Mouse (Mus musculus) liver, postnatal 0 days (tissue): ENCODE data around the gene Tnpo1. TPM values are rescaled to one million over a fixed set of nuclear protein-coding genes. Genes with fewer than 3 reads are reported as not detected.

Experiments
- ATAC-seq: fragments of 200-750 bp; cut with Nextera tagmentation; 2 replicates; pipeline ENCODE4 v1.8.0; 2017; ENCODE audit warnings: mild to moderate bottlenecking, moderate library complexity
- DNase-seq: peaks from one replicate; pipeline ENCODE4 v3.0.0-alpha.2; 2016
- H3K27ac ChIP-seq: fragments of 300-500 bp; sonication (generic); 2 replicates; pipeline ENCODE4 v1.5.1; 2014; ENCODE audit warnings: antibody characterized with exemption, moderate library complexity, mild to moderate bottlenecking, low read depth
- H3K27me3 ChIP-seq: fragments of 300-500 bp; sonication (generic); 2 replicates; pipeline ENCODE4 v1.6.1; 2014; ENCODE audit warnings: low read length, control low read depth, mixed read lengths; ENCODE audit not compliant: insufficient read depth
- H3K36me3 ChIP-seq: fragments of 300-500 bp; sonication (generic); replicated peaks from 2 replicates; pipeline ENCODE4 v1.6.1; 2014; ENCODE audit warnings: mild to moderate bottlenecking, control low read depth, low read length, moderate library complexity, mixed read lengths; ENCODE audit not compliant: insufficient read depth
- H3K4me1 ChIP-seq: fragments of 300-500 bp; sonication (generic); 2 replicates; pipeline ENCODE4 v1.6.1; 2014; ENCODE audit warnings: antibody characterized with exemption, mild to moderate bottlenecking, control low read depth; ENCODE audit not compliant: insufficient read depth
- H3K4me2 ChIP-seq: fragments of 300-500 bp; sonication (generic); 2 replicates; pipeline ENCODE4 v1.6.1; 2014; ENCODE audit warnings: low read depth, mild to moderate bottlenecking, low read length, moderate library complexity, mixed read lengths
- H3K4me3 ChIP-seq: fragments of 300-500 bp; sonication (generic); 2 replicates; pipeline ENCODE4 v1.5.1; 2014; ENCODE audit warnings: low read depth, low read length
- H3K9ac ChIP-seq: fragments of 300-500 bp; sonication (generic); replicated peaks from 2 replicates; pipeline ENCODE4 v1.6.1; 2014; ENCODE audit warnings: mild to moderate bottlenecking, moderate library complexity
- H3K9me3 ChIP-seq: fragments of 300-500 bp; sonication (generic); 2 replicates; pipeline ENCODE4 v1.6.1; 2016; ENCODE audit warnings: mild to moderate bottlenecking, control low read depth, low read length, mixed read lengths
- CTCF ChIP-seq: sonication (generic); IDR thresholded peaks from 2 replicates; pipeline ENCODE4 v1.5.1; 2016; ENCODE audit warnings: antibody characterized with exemption, low read depth
- EP300 ChIP-seq: IDR thresholded peaks from 2 replicates; pipeline ENCODE4 v1.6.1; 2016; ENCODE audit warnings: antibody characterized with exemption, low read depth, mild to moderate bottlenecking
- WGBS: fragments of 180-500 bp; shearing (Covaris S2); extraction: QIAGEN DNeasy Blood & Tissue Kit; methylation state at CpG from one replicate; pipeline ENCODE4 v1.1.7; 2014; ENCODE audit not compliant: insufficient replicate concordance; 5-methylcytosine and 5-hydroxymethylcytosine counted together
- polyA plus RNA-seq: library from polyadenylated mRNA; unstranded; fragments of >200 nt; fragmentation: Nextera tagmentation; extraction: Ambion mirVana; gene quantifications from 2 replicates; pipeline ENCODE4 v1.2.1, GENCODE M21; 2015

Gene Tnpo1
- polyA plus RNA-seq, 1 experiment from 2014 or later: 14.0 TPM

DNA sequence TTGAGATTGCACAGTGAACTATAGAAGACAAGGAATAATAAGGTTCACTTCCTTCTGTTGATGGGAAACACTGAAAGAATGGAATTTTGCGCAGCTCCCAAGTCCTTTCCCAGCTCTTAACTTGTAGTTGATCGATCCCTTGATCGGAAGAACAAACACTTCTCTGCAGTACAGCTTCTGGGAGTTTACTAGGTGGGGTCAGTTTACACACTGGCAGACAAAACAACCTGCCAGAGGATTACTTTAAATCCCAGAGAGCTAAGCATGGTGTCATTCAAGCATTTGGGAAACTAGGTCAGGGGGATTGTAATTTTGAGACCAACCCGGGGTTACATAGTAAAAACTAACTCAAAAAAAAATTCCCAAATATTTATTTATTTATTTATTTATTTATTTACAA is 22.0 kb upstream of the Tnpo1 start:
- Histone ChIP-seq H3K4me2 (no peak overlapping the region), H3K36me3 (no peaks in the 10 kb centered on the region), H3K4me3 (no peak overlapping the region), H3K9me3 (no peaks in the 10 kb centered on the region), H3K27me3 (no peaks in the 10 kb centered on the region), H3K27ac (0 out of 2 replicates have a peak overlapping the region, but pooled peaks have one; percentile 3), H3K4me1 (peaks cover 20% of the 10 kb centered on the region), H3K9ac (no peak overlapping the region)
- 72% methylated on average over 4 of the region's 4 CpGs for WGBS
- TF ChIP-seq CTCF: no peak
- no peak for TF ChIP-seq EP300
- no peak for DNase-seq
- no peak for ATAC-seq

DNA sequence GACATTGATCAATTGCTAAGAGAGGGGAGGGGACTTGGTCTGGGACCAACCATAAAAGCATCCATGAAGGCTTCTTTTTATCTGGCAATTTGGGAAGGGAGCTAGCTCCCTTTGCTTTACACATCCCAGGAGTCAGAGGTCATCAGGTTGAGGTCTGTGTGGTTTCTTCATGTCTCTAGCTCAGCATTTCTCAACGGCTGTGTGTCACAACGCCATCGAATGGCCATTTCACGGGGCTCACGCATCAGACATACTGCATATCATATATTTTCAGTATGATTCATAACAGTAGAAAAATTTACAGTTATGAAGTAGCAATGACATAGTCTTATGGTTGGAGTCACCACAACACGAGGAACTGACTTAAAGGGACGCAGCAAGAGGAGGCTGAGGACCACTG is 20.2 kb upstream of the Tnpo1 start:
- 57% methylated on average over 7 of the region's 7 CpGs for WGBS
- Histone ChIP-seq H3K4me1 (peaks cover 26% of the 10 kb centered on the region), H3K4me2 (no peak overlapping the region), H3K27me3 (no peaks in the 10 kb centered on the region), H3K9me3 (no peaks in the 10 kb centered on the region), H3K36me3 (no peaks in the 10 kb centered on the region), H3K4me3 (no peak overlapping the region), H3K27ac (peak overlapping the region; percentile 80), H3K9ac (no peak overlapping the region)
- TF ChIP-seq EP300: no peak
- TF ChIP-seq CTCF: no peak
- ATAC-seq: peak; percentile 43
- peak; percentile 44 for DNase-seq

DNA sequence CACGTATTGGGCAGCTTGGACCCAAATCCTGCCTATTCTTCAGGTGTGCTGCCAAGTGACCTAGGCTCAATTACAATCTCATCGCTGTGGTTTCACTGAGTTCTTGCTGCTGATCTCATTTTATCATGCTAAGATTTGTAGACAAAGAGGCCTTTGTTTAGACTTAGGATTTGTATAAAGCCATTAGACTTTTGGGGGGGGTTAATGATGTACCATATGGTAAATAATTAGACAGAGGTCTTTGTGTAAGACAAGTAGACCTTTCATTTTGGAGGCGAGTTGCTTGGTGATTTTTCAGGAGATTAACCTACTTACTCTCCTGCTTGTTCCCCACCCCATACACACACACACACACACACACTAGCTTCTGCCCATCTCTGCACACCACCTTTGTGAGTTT is 19.7 kb upstream of the Tnpo1 start:
- Histone ChIP-seq H3K4me1 (peaks cover 26% of the 10 kb centered on the region), H3K36me3 (no peaks in the 10 kb centered on the region), H3K9ac (no peak overlapping the region), H3K27me3 (no peaks in the 10 kb centered on the region), H3K4me2 (no peak overlapping the region), H3K9me3 (no peaks in the 10 kb centered on the region), H3K4me3 (no peak overlapping the region), H3K27ac (peak overlapping the region; percentile 80)
- 64% methylated on average over 3 of the region's 3 CpGs for WGBS
- DNase-seq: no peak
- TF ChIP-seq CTCF: no peak
- no peak for TF ChIP-seq EP300
- peak; percentile 10; the same call in 1 of the 2 replicates for ATAC-seq

DNA sequence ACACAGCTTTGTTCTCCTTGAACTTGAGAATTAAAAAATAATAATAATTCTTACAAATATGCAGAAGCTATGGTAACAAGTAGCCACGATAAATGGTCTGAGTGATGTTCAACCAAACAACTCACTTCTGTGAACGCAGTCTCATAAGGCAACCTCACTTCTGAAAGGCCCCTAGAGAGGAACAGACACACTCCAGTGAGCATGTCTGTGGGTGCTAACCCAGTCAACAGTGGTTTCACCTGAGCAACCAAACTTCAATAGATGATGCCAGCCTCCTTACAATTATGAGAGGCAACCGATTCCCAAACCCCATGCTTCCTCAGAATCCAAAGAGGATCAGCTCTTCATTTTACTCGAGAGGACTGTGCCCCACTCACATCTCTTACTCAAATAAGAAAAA is 19.2 kb upstream of the Tnpo1 start:
- Histone ChIP-seq H3K27ac (peak overlapping the region; percentile 80), H3K36me3 (no peaks in the 10 kb centered on the region), H3K9me3 (no peaks in the 10 kb centered on the region), H3K27me3 (no peaks in the 10 kb centered on the region), H3K9ac (0 out of 2 replicates have a peak overlapping the region, but pooled peaks have one; percentile 43), H3K4me3 (no peak overlapping the region), H3K4me2 (peak overlapping the region; percentile 57), H3K4me1 (peaks cover 26% of the 10 kb centered on the region)
- no peak for TF ChIP-seq EP300
- TF ChIP-seq CTCF: no peak
- DNase-seq (no peak), ATAC-seq (no peak)
- WGBS: 87% methylated on average over 4 of the region's 4 CpGs

DNA sequence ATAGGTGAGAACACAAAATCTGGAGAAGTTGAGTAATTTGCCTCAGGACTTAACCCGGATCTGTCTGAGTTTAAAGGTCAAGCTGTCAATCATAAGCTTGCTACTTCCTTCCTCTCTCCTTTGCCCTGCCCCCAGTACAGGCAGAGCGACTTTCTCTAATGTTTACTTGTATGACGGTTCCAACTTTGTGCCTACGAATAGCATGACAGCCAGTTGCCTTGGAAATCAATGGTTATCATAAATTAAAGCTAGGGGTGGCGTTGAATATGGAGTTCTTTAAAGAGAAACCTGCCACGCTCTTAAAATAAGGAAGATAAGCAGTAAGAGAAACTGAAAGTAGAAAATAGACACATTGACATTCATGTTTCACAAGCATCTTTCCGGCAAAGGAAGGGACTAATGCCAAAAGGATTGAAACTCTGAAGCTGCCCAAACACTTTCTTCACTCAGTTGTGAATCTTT is 18.5 kb upstream of the Tnpo1 start:
- DNase-seq (peak; percentile 43), ATAC-seq (peak; percentile 79)
- Histone ChIP-seq H3K4me1 (peaks cover 26% of the 10 kb centered on the region), H3K9ac (peak overlapping the region; percentile 43), H3K27me3 (no peaks in the 10 kb centered on the region), H3K4me2 (peak overlapping the region; percentile 57), H3K27ac (peak overlapping the region; percentile 80), H3K4me3 (peak overlapping the region; percentile 47), H3K36me3 (no peaks in the 10 kb centered on the region), H3K9me3 (no peaks in the 10 kb centered on the region)
- WGBS: 5% methylated on average over 7 of the region's 7 CpGs
- TF ChIP-seq CTCF (no peak), EP300 (peak; percentile 52)

DNA sequence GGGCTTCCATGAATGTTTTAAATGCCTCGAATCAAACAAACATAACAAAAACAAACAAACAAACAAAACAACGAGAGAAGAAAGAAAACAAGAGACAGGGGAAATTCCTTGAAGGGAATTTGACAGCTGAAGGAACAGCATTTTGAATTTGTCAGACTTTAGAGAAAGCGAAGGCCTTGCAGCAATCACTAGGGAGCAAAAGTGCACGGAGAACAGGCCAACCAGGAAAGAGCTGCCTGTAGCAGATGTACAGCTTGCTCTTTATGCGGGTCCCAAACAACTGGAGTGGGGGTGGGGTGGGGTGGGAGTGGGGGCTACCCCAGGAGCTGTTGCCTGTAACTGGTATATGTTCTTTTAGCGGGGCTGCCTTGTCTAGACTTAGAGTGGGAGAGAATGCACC is 16.2 kb upstream of the Tnpo1 start:
- no peak for TF ChIP-seq EP300
- no peak for TF ChIP-seq CTCF
- DNase-seq: no peak
- 0 out of 2 replicates have a peak overlapping the region, but pooled peaks have one; percentile 19 for H3K9ac ChIP-seq
- H3K27ac ChIP-seq: 0 out of 2 replicates have a peak overlapping the region, but pooled peaks have one; percentile 44
- H3K9me3 ChIP-seq: no peaks in the 10 kb centered on the region
- no peak for ATAC-seq
- peaks cover 23% of the 10 kb centered on the region for H3K4me1 ChIP-seq
- H3K36me3 ChIP-seq: no peaks in the 10 kb centered on the region
- WGBS: 43% methylated on average over 6 of the region's 6 CpGs
- H3K27me3 ChIP-seq: no peaks in the 10 kb centered on the region
- peak overlapping the region; percentile 48; the same call in 1 of the 2 replicates for H3K4me2 ChIP-seq
- no peak overlapping the region for H3K4me3 ChIP-seq
